Mouse (Mus musculus): ENCODE measurements around the gene Spop. TPM values are rescaled to one million over a fixed set of nuclear protein-coding genes. Genes with fewer than 3 reads are reported as not detected.
A peak's percentile ranks its signal among the peaks of the same experiment; 100 is the strongest.

Gene Spop
- polyA plus RNA-seq, 1 experiment from 2014 or later, result 166 TPM

DNA sequence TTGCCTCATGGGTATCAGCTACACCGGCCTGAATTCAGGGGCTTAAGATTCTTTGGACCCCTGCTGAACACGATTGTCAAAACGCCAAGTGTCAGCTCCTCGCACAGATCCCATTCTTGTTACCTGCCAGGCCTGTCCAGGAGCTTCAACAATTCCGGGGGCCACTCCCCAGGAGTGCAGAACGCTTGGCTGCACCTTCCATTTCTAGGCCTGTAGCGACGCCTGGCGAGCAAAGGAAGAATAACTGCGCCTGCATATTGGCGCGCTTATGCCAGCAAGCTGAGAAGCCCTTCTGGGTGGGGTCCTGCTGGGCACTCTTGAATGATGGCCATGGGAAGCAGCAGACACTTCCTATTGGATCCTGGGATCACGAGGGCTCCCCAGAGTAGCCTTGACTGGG, 107.7 kb downstream of the Spop start:
- H3K9me3 ChIP-seq (ENCODE audit: control insufficient read depth, low read length), result no peaks in the 10 kb centered on the region

DNA sequence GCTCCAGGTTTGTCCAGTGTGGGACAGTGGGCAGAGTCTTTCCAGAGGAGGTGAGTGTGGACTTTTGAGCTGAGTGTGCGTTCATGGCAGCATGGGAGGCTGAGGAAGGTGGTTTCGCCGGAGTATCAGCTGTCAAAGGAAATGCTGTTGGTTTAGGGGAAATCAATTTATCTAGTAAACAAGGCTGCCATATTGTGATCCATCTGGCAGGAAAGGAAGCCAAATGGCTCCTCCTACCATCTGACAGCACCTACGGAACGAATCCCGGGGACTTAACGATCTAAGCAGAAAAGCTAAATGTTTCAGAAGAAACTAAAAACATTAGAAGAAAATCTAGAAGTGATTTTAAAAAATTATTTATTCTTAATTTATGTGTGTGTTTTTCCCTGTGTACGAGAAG, 113.4 kb downstream of the Spop start:
- no peak overlapping the region for H3K4me2 ChIP-seq (ENCODE audit: low read depth, low read length)
- no peak overlapping the region for H3K9ac ChIP-seq (replicated peaks; ENCODE audit: low read depth, low read length)
- no peaks in the 10 kb centered on the region for H3K4me1 ChIP-seq (ENCODE audit: control insufficient read depth, insufficient read depth, low read length)
- 76% methylated on average over 8 of the region's 8 CpGs for WGBS
- H3K4me3 ChIP-seq (ENCODE audit: low read depth, low read length), result no peak overlapping the region
- H3K27ac ChIP-seq (ENCODE audit: low read depth, low read length), result no peak overlapping the region
- no peaks in the 10 kb centered on the region for H3K9me3 ChIP-seq (ENCODE audit: control insufficient read depth, low read length)
- no peaks in the 10 kb centered on the region for H3K27me3 ChIP-seq (ENCODE audit: control insufficient read depth, insufficient read depth, low read length)
- no peaks in the 10 kb centered on the region for H3K36me3 ChIP-seq (ENCODE audit: control insufficient read depth, insufficient read depth, low read length)
- no peak for ATAC-seq (ENCODE audit: low read depth)

More for the DNA sequence above, 107.7 kb downstream of the Spop start:
- Histone ChIP-seq H3K9ac (replicated peaks; ENCODE audit: low read depth, low read length) (no peak overlapping the region), H3K36me3 (ENCODE audit: control insufficient read depth, insufficient read depth, low read length) (no peaks in the 10 kb centered on the region), H3K4me1 (ENCODE audit: control insufficient read depth, insufficient read depth, low read length) (no peaks in the 10 kb centered on the region), H3K27ac (ENCODE audit: low read depth, low read length) (no peak overlapping the region), H3K4me2 (ENCODE audit: low read depth, low read length) (peak overlapping the region; percentile 37; the same call in 1 of the 2 replicates), H3K4me3 (ENCODE audit: low read depth, low read length) (no peak overlapping the region), H3K27me3 (ENCODE audit: control insufficient read depth, insufficient read depth, low read length) (no peaks in the 10 kb centered on the region)
- peak; percentile 59 for ATAC-seq (ENCODE audit: low read depth)
- 1% methylated on average over 13 of the region's 13 CpGs for WGBS

DNA sequence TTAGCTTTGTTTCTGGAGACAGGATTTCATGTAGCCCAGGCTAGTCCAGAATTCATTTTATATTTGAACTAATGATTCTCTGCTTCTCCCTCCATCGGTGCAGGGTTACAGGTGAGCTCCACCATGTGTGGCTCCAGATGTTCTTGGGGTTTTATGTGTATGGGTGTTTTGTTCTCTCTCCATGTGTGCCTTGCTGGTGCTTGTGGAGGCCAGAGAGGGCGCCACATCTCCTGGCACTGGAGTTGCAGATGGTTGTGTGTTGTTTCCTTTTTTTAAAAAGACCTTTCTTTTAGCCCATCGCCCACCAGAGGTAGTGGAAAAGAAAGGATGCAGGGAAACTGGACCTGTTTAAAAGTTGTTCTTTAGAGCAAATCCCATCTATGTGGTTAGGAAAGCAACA, 114.4 kb downstream of the Spop start:
- no peaks in the 10 kb centered on the region for H3K4me1 ChIP-seq (ENCODE audit: control insufficient read depth, insufficient read depth, low read length)
- 90% methylated on average over 3 of the region's 3 CpGs for WGBS
- no peak overlapping the region for H3K4me2 ChIP-seq (ENCODE audit: low read depth, low read length)
- no peak overlapping the region for H3K9ac ChIP-seq (replicated peaks; ENCODE audit: low read depth, low read length)
- H3K27me3 ChIP-seq (ENCODE audit: control insufficient read depth, insufficient read depth, low read length), result no peaks in the 10 kb centered on the region
- H3K9me3 ChIP-seq (ENCODE audit: control insufficient read depth, low read length), result no peaks in the 10 kb centered on the region
- no peak overlapping the region for H3K27ac ChIP-seq (ENCODE audit: low read depth, low read length)
- no peaks in the 10 kb centered on the region for H3K36me3 ChIP-seq (ENCODE audit: control insufficient read depth, insufficient read depth, low read length)
- no peak for ATAC-seq (ENCODE audit: low read depth)
- no peak overlapping the region for H3K4me3 ChIP-seq (ENCODE audit: low read depth, low read length)

DNA sequence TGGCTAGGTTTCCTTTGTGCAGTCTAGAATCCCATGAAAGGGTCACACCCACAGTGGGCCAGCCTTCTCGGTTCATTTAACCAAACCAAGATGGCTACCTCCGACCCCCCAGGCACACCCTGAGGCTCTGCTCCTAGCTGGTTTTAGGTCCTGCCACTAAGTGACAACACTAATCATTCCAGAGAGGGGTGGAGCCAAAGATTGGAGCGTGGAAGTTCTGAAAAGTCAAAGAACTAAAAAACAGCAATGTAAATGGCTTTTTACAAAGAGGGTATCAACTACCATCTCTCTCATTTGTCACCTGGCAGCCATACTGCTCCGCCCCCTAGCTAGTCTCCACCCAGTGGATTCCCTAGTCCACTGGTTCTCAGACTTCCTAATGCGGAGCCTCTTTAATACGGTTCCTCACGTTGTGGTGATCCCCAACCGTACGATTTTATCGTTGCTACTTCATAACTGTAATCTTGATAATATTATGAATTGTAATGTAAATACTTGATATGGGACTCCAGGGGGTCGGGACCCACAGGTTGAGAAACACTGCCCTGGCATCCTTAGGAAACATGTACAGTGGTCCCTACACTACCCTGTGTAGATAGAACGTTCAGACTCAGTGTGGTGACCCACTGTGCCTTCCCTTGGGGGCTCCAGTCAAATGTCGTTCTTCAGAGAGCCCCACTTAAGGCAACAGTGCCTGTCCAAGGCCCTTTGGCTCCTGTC, 118.6 kb downstream of the Spop start:
- Histone ChIP-seq H3K36me3 (ENCODE audit: control insufficient read depth, insufficient read depth, low read length) (no peaks in the 10 kb centered on the region), H3K9me3 (ENCODE audit: control insufficient read depth, low read length) (no peaks in the 10 kb centered on the region), H3K27me3 (ENCODE audit: control insufficient read depth, insufficient read depth, low read length) (no peaks in the 10 kb centered on the region), H3K4me3 (ENCODE audit: low read depth, low read length) (no peak overlapping the region), H3K27ac (ENCODE audit: low read depth, low read length) (no peak overlapping the region), H3K4me2 (ENCODE audit: low read depth, low read length) (no peak overlapping the region), H3K4me1 (ENCODE audit: control insufficient read depth, insufficient read depth, low read length) (no peaks in the 10 kb centered on the region), H3K9ac (replicated peaks; ENCODE audit: low read depth, low read length) (0 out of 2 replicates have a peak overlapping the region, but pooled peaks have one; percentile 7)
- 76% methylated on average over 13 of the region's 13 CpGs for WGBS
- no peak for ATAC-seq (ENCODE audit: low read depth)

DNA sequence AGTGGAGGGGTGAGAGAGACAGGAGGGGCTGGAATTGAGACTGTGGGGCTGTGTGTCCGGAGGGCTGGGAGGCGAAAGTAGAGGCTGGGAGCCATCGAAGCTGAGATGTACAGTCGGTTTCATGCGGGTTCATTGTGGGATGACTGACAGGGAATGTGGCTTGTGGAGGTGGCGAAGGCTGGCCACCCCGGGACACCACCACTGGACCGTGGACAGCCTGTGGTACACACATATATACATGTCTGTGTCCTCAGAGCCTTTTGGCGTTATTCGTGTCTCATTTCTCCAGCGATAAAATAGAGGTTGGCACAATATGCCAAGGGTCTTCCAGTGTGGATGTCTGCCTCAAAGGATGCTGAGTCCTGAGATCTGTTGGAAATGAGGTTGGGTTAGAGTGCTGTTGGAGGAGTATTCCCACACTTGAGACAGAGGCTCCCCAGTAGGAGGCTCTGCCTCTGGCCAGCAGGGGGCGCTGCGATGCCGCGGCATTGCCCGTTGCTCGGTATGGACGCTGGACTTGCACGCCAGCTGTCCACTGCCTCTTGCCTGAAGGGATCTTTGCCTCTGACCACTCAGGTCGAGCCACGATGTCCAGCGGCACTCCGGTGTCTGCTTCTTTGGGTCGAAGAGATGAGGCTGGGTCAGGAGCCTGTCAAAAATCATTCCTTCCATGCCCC, 119.7 kb downstream of the Spop start:
- no peak overlapping the region for H3K27ac ChIP-seq (ENCODE audit: low read depth, low read length)
- H3K4me3 ChIP-seq (ENCODE audit: low read depth, low read length), result no peak overlapping the region
- no peaks in the 10 kb centered on the region for H3K27me3 ChIP-seq (ENCODE audit: control insufficient read depth, insufficient read depth, low read length)
- peak overlapping the region; percentile 39; the same call in 1 of the 2 replicates for H3K4me2 ChIP-seq (ENCODE audit: low read depth, low read length)
- H3K4me1 ChIP-seq (ENCODE audit: control insufficient read depth, insufficient read depth, low read length), result no peaks in the 10 kb centered on the region
- no peaks in the 10 kb centered on the region for H3K9me3 ChIP-seq (ENCODE audit: control insufficient read depth, low read length)
- no peaks in the 10 kb centered on the region for H3K36me3 ChIP-seq (ENCODE audit: control insufficient read depth, insufficient read depth, low read length)
- ATAC-seq (ENCODE audit: low read depth), result peak; percentile 84
- H3K9ac ChIP-seq (replicated peaks; ENCODE audit: low read depth, low read length), result no peak overlapping the region; the same call in 1 of the 2 replicates
- 26% methylated on average over 24 of the region's 24 CpGs for WGBS

DNA sequence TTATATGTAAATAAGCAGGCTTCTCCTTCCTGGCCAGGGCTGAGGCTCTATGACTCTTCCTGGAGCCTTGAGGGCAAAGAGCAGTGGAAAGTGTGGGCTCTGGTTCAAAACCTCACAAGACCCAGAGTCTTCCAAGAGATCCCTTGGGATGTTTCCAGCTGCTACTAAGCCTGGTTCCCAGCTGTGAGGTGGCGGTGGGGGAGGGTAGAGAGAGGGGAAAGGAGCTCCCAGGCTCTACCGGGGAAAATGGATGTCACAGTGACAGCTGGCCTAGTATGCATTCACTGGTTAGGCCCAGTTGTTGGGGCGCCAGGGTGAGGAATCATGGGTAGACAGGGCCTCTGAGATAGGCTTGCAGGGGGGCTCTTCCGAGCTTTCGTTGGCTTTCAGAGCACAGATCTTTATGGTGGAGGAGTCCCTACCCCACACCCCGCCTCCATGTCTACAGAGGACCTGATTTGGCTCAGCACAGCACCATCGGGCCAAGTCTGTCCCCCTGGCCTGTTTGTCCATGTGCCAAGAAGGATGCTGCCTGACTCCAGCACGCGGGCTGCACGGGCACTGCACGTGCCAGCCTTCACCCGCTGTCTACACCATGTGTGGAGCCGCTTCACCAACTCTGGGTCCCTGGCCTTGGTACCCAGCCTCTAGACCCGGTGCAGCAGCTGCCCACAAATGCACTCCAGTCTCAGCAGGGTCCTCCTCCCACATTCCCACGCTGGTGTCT, 124.7 kb downstream of the Spop start:
- no peaks in the 10 kb centered on the region for H3K27me3 ChIP-seq (ENCODE audit: control insufficient read depth, insufficient read depth, low read length)
- no peak overlapping the region for H3K4me3 ChIP-seq (ENCODE audit: low read depth, low read length)
- H3K9me3 ChIP-seq (ENCODE audit: control insufficient read depth, low read length), result no peaks in the 10 kb centered on the region
- no peak overlapping the region for H3K27ac ChIP-seq (ENCODE audit: low read depth, low read length)
- H3K9ac ChIP-seq (replicated peaks; ENCODE audit: low read depth, low read length), result no peak overlapping the region
- ATAC-seq (ENCODE audit: low read depth), result no peak
- H3K4me2 ChIP-seq (ENCODE audit: low read depth, low read length), result no peak overlapping the region
- no peaks in the 10 kb centered on the region for H3K4me1 ChIP-seq (ENCODE audit: control insufficient read depth, insufficient read depth, low read length)
- WGBS, result 63% methylated on average over 15 of the region's 15 CpGs
- no peaks in the 10 kb centered on the region for H3K36me3 ChIP-seq (ENCODE audit: control insufficient read depth, insufficient read depth, low read length)

DNA sequence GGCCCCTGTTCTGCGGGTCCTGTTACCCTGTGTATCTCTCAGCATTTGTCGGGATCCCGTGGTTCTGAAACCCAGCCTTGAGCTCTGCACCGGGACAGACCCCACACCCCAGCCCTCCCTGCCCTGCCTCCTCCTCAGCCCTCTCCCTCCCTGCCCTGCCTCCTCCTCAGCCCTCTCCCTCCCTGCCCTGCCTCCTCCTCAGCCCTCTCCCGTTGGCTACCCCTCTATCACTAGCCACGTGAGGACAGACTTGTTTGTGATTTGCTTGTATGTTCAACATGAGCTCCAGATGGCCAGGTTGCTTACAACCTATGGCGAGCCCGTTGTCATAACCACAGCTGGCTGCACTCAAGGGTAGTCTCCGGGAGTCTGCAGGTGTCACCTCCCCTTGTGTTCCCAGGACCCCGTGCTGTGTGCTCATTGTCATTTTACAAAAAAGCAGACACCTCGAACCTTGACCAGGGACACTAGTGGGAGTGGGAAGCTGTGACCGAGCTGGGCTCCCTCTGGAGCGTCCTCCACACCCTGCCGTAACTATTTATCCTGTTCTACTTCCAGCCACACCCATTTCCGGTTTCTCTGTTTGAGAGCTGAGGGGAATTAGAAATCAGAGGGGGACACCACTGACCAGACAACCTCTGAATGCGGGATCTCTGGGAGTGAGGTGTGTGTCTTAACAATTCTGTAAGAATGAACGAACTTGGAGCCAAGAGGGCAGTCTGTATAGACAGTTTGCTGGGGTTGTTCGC, 126.9 kb downstream of the Spop start:
- Histone ChIP-seq H3K4me2 (ENCODE audit: low read depth, low read length) (no peak overlapping the region), H3K27ac (ENCODE audit: low read depth, low read length) (no peak overlapping the region), H3K4me1 (ENCODE audit: control insufficient read depth, insufficient read depth, low read length) (no peaks in the 10 kb centered on the region), H3K4me3 (ENCODE audit: low read depth, low read length) (no peak overlapping the region), H3K27me3 (ENCODE audit: control insufficient read depth, insufficient read depth, low read length) (no peaks in the 10 kb centered on the region), H3K9me3 (ENCODE audit: control insufficient read depth, low read length) (no peaks in the 10 kb centered on the region), H3K36me3 (ENCODE audit: control insufficient read depth, insufficient read depth, low read length) (no peaks in the 10 kb centered on the region), H3K9ac (replicated peaks; ENCODE audit: low read depth, low read length) (no peak overlapping the region)
- 34% methylated on average over 18 of the region's 18 CpGs for WGBS
- no peak for ATAC-seq (ENCODE audit: low read depth)
